Mouse (Mus musculus) cortical plate, adult 2 months (tissue): ENCODE measurements around the gene Gm21988.

Experiments used
- CTCF ChIP-seq: fragments of 200-500 bp; IDR thresholded peaks from 2 replicates; pipeline ENCODE4 v1.5.1; 2011; ENCODE audit warnings: mild to moderate bottlenecking, control low read depth, low read length; ENCODE audit not compliant: insufficient read depth; ENCODE audit errors: extremely low read depth
- POLR2A ChIP-seq: fragments of 200-500 bp; IDR thresholded peaks from 2 replicates; pipeline ENCODE4 v1.6.1; 2011; ENCODE audit warnings: mild to moderate bottlenecking, low read length, control low read depth; ENCODE audit not compliant: insufficient read depth; ENCODE audit errors: extremely low read depth

GRCm38 (mm10) chr11:70250150-70250549 lies 10.5 kb upstream of the Gm21988 start:
- no peak for TF ChIP-seq CTCF
- no peak for TF ChIP-seq POLR2A
